Mouse (Mus musculus) right cerebral cortex, postnatal 25 days (tissue): Measurements from ENCODE around the gene Pqlc3.

Source experiments
- DNase-seq: peaks from one replicate; pipeline ENCODE4 v3.0.0; 2022

The Pqlc3 gene

DNA sequence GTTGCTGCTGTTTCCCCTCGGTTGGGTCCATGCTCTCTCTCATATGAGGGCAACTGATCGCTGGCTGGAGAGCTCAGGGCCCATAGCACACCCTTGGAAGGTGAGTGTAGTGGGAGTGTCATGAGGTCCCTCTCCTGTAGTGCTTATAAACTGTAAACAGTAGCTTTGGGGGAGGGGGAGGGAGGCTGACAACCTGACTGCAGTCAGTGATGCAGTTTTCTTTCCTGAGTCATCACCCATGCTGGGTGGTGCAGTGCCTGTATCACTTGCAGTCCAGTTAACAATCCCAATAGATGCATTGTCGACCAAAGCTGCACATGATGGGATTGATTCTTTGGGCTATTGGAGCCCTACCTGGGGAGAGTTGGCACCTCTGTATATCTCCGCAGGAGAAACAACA, 1.0 kb upstream of the Pqlc3 start:
- no peak for DNase-seq

DNA sequence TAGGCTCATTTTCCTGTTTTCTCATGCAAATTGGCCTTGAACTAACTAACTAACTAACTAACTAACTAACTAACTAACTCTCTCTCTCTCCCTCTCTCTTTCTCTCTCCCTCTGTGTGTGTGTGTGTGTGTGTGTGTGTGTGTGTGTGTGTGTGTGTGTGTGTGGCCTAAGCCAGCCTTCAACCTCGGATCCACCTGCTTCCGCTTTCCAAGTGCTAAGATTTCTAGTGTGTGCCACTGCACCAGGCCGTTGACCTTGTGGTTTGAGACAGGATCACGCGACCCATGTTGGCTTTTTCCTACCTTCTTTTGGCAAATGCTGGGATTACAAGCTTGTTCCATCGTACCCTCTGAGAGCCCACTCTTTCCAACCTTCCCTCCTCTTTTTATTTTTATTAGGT, 420 bp upstream of the Pqlc3 start:
- DNase-seq, result no peak

DNA sequence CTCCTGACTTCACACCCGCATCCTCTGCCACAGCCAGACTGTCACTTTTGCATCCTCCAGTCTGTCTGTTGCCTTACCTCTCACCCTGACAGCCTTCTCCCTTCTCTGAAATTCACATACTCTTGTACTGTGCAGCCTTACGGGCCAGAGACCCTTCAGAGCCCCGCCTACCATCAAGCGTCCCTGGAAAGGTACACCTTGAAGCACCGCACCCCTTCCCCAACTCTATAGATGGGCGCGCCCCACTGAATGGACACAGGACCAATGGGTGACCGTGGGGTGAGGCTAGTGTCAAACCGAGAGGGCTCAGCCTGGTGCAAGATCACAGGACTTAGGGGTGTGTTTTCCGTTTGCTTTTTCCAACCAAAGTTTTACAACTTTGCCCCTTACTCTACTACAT, 1.1 kb downstream of the Pqlc3 start:
- DNase-seq, result no peak

DNA sequence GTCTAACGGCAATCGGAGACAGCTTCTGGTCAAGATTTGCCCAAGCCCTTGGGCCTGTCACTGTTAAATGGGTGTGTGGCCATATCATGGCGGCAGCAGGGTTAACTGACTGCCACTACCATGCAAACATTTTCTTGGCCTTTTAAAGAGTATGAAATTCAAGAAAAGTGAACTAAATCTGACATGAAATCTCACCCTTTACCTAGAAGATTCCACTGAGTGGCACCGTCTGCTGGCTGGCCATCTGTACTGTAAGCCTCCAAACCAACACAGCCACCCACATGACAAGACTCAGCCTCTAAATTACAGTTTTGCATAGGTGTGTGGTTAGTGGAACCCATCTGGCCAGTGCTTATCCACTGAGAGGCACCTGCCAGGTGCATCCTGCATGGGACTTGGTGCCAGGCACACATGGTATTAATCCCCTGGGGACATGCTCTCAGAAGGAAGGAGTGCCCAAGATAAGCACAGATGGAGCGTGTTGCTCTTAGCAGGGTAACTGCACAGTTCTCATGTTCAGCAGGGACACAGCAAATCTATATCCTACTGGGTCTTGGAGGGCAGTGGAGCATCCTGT, 3.2 kb downstream of the Pqlc3 start:
- peak; percentile 32 for DNase-seq

DNA sequence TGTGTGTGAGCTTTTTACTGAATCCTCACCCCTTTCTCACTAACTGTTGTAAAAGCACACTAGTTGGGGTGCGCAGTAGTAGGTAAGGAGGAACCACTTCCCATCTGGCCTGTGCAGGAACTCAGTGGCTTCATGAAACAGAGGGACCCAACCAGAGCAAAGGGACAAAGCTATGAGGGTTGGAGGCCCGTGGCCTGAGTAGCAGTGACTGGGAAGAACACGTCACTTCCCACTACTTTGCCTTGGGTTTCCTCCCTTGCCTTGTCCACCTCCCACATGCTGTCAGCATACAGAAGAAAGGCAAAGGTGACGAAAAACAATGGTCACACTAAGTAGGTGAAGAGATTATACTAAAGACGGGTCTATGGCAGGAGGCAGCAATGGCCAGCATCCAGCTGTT, 3.9 kb downstream of the Pqlc3 start:
- no peak for DNase-seq

DNA sequence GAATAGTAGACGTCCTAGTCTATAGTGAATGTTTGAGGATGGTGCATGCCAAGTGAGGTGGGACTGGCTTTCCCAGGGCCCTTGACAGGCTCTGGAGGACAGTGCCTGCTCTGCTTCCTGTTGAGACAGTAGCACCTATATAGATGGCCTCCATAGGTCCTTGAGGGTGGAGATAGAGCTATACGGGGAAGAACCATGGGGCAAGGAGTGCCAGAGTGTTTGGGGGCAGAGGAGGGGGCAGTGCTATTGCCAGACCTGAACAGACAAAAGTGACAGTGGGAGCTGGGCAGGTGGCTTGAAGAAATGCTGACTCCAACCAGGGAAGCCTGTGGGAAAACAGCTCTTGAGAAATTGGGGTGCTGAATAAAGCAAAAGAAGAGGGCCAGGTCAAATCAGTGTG, 5.9 kb downstream of the Pqlc3 start:
- DNase-seq, result no peak

DNA sequence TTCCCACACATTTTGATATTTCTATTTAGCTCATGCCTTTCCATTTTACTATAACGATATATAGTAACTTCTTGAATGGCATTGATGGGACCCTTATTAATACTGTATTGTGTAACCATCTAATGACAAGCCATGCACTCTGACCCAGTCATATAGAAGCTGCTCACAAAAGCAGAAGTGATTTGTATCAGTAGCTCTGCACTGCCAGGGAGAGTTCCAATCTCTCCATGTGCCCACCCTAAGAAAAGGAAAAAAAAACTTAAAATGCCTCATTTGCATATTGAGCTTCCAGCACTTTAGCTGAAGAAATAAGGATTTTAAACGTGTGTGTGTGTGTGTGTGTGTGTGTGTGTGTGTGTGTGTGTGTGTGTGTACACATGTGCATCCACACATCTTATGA, 7.9 kb downstream of the Pqlc3 start:
- no peak for DNase-seq

DNA sequence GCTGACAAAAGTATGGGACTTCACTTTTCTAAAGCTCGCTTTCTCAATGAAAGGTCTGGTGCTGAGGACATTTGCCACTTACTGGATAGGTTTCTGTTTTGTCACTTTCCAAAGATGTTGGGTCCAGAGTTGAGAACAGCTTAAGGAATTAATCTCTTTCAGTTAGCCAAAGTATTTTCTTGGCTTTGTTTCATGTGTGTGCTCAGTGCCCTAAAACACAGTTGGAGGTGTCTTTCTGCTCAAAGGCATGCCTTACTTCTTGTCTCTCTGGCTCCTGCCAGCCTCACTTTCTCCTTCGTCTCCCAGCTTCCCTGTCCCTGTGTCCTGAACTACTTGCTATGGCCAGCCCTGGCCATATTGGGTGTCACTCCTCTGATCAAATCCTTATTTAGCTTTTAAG, 8.8 kb downstream of the Pqlc3 start:
- DNase-seq, result no peak

DNA sequence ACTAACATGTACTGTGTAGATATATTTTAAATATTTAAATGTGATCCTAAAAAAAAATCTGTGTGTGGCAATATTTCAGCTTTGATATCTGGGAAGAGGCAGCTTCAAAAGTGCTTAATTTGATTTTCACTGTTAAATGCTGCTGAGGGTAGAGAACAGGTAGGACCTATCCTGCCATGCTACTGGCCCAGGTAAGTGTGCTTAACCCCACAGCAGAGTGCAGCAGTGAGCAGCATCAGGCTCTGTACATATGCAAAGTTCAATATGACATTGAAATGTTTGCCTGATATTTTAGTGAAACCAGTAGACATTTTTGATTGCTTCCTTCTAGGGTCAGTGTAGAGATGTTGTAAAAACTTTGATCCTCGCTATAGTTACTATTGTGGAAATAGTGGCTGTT, 14.4 kb downstream of the Pqlc3 start:
- no peak for DNase-seq

DNA sequence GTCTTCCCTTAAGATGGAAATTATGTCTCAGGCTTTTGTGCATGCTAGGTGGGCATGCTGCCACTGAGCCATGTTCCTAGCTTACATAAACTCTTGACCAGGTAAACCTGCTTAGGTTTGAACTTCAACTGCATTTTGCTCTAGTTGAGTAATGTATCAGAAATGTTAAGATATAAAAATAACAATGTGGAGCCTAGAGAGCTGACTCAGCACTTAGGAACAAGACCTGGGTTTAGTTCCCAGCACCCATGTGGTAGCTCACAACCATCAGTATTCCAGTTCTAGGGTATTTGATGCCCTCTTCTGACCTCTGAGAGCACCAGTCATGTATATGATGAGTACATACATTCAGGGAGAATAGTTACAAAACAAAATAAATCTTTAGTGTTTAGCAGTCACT, 23.1 kb downstream of the Pqlc3 start:
- DNase-seq, result no peak

DNA sequence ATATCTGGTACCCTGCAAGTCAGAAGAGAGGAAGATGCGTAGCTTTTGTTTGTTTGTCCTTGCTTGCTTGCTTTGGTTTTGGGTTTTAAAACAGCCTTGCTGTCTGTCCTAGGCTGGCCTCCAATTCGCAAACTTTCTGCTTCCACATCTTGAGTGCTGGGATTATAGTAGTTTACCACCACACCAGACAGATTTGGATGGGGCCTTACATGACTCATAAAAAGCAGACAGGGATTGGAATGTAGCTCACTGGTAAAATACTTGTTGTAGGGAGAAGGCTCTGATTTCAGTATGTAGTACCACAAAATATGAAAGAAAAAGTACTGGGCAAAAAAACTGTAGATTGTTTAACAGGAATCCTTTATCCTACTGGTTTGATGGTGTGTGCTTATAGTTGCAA, 33.4 kb downstream of the Pqlc3 start:
- no peak for DNase-seq

DNA sequence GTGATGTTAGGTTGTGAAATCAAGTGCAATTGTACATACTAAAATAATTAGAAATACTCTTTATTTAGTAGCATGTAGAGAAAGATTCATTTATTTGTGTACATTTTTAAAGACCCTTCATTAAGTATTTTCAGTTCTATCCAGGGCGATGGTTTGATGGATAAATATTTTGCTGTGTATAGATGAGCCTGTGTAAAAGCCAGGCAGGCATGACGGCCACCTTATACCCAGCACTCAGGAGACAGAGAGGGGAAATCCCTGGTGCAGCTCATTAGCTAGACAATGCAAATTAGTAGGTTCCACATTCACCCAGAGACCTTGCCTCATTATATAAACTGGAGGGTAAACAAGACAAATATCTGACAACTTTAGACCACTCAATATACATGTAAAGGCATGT, 36.9 kb downstream of the Pqlc3 start:
- no peak for DNase-seq

DNA sequence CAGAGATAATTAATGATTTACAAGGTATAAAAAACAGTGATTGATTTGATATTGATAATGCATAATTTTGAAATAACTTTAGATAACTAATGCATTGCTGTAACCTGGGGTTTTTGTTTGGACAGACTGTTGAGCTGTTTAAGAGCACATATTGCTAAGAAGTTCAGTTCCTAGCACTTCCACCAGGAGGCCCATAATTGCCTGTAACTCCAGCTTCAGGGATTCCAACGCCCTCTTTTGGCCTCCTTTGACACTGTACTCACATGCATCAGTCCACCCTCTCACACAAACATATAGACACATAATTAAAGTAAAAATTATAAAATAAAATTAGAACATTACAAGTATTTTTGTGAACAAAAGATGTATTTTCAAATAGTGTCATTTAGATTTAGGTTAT, 41.4 kb downstream of the Pqlc3 start:
- no peak for DNase-seq

DNA sequence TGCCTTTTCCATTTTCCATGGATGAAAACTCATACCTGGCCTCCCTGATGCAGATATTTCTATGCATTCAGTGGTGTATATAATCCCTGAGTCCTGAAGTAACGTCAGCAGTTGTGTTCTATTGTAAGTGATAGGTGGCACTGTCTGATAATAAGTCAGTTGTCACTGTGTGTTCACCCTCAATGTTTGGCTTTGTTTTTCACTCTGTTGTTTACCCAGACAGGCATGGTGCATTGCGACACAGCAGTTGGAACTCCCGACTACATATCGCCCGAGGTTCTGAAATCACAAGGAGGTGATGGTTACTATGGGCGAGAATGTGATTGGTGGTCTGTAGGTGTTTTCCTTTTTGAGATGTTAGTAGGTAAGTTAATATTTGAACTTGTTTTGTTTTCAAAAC, 52.0 kb downstream of the Pqlc3 start:
- no peak for DNase-seq

DNA sequence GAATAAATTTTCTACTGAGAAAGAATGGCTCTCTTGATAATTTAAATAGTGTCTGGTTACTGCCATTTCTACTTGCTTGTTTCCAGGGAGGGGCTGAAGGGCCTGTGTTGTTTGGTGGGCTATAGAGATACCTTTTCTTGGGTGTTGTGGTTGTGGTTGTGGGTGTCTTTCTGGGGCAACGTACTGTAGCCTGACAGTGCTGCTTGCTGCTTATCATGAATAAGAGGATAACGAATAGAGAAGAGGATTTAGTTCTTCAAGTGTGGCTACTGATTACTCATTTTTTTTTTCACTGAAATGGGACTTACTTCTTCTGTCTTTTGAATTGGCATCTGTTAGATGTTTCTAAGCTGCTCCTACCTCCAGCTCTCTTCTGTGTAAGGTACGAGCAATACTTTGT, 58.2 kb downstream of the Pqlc3 start:
- no peak for DNase-seq
